Mouse (Mus musculus): ENCODE results near the gene Ccdc12.

The Ccdc12 gene

DNA sequence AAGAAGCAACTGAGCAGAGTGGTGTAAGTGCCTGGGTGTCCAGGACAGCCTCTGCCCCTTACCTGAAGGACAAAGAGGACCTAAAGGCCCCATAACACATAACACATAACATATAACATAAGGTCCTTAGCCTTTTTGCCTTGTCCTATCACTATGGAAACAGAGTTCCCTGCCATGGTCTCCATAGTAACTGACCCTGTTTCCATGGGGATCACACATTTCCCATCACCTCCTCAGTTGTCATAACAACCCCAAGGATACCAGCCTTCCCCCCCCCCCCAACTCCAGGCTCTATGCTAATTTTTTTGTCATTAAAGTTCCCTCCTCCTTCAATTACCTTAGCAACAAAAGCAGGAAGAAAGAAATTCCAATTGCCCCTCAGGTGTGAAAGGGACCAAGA lies 6.5 kb upstream of the Ccdc12 start:
- no peak for DNase-seq

DNA sequence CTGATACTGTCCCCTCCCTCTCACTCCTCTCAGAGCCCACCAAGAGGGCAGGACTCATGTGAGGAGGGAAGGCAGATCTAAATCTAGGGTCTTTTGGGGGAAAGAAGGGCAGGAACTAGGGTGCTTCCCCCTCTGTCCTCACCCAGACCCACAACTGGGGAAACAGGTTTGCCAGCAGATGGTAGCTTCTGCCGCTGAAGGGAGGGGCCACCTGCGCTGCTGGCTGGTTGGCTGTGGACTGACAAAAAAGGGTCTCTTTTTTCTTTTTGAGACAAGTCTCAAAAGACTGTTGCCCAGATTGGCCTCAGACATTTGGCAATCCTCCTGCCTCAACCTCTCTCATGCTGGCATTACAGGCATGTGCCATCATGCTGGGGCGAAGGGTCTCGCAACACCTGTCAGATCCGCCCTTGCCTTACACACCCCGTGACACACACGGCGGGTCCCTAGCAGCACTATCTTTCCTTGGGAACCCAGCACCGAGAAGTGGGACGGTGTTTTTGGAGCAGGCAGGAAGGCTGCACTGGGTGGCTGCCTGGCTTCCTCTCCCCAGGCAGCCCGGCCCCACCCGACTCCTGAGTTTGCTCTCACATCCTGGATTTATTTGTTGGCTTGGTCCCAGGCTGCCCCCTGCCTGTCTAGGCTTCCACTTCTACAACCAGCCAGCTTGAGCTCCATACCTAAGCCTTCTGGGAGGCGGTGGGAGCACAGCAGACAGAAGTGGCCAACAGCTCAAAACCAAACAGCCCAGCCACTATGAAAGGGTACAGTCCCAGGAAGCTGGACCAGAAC lies 4.2 kb upstream of the Ccdc12 start:
- DNase-seq: peak; percentile 81

DNA sequence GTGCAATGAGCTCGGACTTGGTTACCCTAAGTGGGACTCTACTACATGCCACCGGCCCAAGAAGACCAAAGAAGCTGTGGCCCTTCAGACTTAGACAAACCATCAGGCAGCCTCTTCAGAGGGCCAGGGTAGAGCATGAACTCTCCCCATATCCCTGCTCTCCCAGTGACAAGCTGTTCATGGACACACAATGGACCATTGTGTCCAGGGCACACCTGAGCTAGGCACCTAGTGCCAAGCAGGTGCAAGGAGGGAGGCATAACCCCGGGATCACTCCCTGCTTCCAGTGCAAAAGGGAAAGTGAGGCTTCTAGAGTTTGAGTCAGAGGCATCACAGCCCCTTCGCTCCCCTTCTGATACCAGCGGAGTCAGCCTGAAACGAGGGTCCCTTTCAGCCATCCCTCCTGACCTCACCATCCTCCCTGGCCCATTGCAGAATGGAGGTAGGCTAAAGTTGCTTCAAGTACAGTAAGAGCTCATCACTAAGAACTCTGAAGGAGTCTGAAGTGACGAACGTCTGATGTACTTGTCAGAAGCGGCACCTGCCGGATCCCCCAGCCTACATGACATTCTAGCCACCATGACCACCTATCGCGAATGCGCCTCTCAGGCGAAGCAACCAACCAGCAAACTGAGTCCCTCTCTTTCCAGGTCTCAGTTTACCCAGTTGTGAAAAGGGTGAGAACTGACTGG lies 3.2 kb upstream of the Ccdc12 start:
- no peak for DNase-seq

DNA sequence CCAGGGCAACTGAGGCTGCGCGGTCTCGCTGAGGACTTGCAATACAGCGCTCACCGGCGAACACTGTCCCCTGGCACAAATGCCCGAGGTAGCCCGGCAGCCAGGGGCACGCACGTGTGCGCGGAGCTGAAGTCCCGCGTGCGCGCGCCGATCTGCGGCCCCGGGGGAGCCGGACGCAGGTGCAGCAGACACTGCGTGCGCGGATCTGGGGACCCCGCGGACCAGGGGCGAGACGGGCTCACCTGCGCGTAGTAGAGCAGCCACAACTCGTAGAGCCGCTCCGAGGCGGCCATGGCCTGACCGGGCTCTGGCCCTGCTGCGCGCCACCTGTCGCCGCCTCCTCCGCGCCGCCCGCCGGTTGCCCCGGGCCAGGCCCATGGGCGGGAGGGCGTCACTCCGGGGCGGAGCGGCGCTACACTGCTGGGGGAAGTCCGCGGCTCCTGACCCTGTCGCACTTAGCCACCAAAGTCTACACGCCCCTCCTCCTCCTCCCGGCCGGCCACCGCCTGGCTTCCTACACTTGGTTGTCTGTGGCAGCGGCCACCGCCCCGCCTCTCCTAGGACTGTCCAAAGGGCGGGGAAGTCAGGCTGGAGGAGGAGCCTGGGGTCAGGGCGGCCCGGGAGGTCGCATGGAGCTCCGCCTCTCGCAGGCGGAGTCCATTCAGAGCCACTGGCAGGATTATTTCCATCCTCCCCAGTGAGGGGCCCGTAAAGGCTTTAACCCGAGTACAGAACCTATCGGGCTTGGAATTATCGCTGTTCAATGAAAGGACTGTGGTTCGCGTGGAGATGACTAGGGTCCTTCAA lies 2.4 kb upstream of the Ccdc12 start, which contains the start of gene Nbeal2:
Nbeal2 (minus strand) TSS at position 507 of the 807 bp plus-strand sequence.
- peak; percentile 97 for DNase-seq

DNA sequence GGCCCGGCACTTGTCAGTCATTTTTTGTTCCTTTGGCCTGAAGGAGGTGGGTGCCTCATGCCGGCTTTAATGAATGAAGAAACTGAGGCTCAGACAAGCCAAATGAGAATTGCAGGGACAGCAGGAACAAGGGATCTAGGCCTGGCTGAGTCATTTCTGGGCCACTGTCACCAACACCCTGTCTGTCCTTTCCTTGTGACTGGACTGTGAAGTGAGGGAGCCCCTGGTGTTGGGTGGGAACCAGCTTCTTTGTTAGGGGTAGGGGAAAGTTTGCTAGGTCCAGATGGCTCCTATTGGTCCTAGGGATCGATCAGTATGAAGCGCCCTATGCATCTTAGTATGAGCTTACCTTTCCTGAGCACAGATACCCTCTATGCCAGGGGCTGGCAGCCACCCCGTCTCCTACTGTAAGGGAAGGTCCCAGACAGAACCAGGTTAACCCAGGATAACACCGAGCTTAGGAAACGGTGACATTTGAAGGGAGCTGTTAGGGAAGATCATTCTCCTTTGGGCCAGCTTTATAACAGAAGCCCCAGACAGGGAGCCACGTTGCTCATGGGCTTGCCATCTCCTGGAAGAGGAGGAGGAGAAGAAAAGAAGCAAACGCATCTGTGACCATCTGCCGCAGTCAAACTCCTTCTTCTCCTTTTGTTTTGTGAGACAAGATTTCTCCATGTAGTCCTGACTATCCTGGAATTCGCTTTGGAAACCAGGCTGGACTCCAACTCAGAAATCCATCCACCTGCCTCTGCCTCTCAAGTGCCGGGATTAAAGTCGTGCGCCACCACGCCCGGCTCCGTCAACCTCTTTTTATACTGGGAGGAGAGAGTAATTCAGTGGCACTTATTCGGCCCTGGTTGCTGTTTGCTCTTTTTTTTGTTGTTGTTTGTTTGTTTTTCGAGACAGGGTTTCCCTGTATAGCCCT lies 1.3 kb upstream of the Ccdc12 start:
- no peak for DNase-seq

DNA sequence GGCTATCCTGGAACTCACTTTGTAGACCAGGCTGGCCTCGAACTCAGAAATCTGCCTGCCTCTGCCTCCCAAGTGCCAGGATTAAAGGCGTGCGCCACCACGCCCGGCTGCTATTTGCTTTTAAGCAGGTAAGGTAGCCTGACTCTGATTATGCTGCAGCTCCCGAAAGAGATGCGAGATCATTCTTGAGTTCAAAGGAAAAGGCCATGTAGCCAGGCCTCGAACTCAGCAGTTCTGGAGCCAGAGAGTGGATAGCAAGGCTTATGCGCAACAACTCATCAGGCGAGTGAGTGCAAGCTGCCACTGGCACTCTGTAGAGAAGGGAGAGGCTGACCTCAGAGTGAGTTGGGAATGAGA lies 674 bp upstream of the Ccdc12 start:
- no peak for DNase-seq

DNA sequence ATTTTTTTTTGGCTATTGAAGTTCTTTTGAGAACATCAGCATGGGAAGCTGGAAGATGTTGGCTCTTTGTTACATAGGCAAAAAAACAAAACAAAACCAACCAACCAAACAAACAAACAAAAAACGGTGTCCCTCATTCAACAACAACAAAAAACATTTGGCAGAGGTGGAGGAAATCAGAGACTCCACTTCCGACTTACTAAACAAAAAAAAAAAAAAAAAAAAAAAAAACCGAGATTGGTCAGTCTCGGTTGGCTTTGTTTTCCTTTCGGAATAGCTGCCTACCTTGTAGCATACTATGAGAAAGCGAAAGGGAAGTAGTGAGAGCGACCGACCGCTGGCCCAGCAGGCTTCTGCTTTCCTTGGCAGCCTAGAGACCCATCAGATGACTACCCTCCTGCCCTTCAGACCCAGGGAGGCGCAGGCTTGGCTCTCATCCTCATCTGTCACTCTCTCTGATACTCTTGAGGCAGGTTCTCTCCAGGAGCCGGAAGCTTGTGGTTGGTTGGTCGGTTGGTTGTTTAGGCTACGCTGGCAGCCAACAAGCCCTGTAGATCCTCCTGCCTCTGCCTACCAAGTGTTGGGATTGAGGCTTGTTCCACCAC lies 1.3 kb downstream of the Ccdc12 start:
- DNase-seq: peak; percentile 76

DNA sequence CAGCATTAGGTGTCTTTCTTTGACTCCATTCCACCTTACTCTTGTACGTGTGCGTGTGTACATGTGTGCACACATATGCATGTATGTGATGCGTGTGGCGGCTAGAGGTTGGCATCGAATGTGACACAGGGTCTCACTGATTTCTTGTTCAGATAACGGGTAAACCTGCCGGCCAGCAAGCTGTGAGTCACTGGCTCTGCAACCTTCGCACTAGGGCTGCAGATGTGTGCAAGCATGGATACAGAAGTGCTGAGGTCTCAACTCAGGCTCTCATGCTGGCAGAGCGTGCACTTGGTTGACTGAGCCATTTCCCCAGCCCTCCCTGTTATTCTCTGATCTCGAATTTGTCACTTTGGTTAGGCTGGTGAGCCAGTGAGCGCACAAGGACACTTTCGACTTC lies 3.2 kb downstream of the Ccdc12 start:
- DNase-seq: no peak

DNA sequence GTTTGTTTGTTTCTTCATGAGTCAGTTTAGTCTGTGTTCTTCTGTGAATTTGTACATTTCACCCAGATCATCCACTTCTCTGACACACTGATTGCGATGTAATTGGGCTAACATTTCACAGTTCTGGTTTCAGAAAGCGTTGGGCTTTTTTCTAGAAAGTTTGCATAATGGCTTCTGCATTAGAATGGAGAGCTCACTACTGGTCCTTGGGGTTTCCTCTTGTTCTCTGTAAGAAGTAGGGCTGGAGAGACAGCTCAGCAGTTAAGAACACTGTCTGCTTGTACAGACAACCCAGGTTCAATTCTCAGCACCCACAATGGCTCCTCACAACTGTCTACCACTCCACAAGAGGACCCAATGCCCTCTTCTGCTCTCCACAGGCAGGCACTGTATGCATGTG lies 3.9 kb downstream of the Ccdc12 start:
- DNase-seq: no peak

DNA sequence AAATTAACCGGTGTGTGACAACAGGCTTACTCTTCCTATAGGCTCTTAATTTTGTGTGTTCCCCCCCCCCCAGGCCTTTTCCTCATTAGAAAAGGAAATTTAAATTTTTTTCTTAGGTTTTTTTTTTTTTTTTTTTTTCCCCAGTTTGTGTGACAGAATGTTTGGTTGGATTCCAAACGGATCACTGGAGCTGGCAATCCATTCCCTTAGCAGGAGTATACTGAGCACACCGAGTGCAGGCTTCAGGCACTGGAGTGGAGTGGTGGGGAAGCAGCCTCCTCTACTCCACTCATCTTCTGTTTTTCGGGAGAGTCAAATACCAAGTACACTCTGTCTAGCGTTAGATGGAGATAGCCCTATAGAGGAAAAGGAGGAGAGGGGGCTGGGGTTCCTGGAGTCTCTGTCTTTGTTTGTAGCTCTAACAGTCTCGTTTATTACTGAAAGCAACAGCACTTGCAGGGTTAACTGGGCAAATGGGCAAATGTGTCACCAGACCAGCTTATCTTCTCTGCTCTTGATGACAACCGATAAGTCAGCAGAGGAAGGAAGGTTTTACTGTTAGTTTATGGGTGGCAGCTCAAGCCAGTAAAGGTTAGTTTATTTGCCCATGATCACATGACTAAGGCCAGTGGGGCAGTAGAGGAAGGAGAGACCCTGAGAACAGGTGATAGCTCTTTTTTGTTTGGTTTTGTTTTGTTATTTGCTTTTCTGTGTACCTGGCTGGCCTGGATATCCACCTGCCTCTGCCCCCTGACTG lies 4.7 kb downstream of the Ccdc12 start:
- DNase-seq: no peak

DNA sequence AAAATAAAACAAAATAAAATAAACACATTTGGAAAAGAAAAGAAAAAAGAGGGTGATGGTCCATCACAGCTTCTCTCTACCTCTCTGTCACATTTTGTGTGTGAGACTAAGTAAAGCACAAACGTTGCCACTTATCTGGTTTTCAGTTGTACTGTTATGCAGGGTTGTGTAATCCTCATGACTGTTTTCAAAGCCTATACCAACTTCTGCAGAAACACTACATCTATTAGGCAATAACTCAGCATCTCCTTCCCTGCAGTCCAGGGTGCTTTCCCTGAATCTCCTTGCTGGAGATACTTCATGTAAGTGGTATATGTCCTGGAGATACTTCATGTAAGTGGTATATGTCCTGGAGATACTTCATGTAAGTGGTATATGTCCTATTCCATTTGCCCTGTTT lies 6.5 kb downstream of the Ccdc12 start:
- DNase-seq: no peak

DNA sequence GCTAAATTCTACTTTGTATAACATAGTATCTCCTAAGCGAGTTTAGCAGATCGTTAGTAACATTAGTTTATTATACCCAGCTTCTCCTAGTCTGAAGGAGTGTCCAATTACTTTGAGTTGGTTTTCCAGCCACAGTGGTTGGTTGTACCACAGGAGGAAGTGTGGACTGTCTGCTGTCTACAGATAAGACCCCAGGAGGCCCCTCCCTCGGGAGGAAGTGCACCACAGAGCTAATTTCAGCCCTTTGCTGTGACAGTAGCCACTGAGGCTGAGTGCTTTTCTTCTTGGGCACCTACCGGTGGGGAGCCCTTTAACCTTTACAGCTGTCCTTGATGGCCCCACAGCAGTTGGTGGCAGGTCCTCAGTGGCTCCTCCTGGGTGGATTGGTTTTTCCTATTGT lies 9.6 kb downstream of the Ccdc12 start:
- DNase-seq: peak; percentile 53

DNA sequence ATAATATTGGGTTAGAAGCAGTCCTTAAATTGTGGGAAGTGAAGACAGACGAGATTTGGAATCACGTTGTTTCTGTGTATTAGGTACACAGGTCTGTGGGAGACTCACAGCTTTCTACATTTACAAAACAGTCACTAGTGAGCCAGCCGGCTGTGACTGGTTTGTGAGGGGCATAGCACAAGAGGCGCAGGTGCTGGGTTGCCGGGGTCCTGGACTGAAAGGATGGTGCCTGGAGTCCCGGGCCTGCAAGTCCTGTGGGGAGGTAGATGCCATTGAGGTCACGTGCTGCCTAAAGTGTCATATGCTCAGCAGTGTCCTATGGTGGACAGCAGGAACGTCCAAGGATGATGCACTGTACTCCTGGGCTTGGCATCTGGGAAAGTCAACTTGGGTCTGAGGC lies 10.1 kb downstream of the Ccdc12 start:
- no peak for DNase-seq

DNA sequence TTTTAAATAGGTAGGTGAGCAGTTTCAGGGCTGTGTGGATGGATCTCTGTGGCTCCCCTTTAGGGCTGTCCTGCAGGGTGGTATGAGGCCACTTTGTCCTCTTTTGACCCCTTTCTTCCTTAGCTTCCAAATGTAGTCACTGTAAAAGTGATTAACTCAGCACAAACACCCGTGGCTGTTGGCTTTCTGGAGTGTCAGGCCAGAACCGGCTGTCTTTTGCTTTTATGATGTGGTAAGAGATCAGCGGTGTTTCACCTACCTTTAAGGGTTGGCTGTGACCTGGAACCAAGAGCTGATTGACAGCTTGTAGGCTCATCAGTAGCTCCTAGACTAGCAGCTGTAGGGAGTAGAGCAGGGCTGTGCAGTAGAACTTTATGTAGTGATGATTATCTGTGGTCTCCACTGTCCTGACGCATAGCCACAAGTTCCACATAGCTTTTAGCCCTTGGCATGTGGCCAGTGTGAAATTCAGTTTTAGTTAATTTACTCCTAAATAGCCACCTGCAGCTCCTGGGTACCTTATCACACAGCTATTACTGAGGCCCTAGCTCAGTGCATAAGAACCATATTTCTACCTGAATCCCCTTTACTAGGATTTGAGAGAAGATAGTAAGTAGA lies 11.0 kb downstream of the Ccdc12 start:
- no peak for DNase-seq

DNA sequence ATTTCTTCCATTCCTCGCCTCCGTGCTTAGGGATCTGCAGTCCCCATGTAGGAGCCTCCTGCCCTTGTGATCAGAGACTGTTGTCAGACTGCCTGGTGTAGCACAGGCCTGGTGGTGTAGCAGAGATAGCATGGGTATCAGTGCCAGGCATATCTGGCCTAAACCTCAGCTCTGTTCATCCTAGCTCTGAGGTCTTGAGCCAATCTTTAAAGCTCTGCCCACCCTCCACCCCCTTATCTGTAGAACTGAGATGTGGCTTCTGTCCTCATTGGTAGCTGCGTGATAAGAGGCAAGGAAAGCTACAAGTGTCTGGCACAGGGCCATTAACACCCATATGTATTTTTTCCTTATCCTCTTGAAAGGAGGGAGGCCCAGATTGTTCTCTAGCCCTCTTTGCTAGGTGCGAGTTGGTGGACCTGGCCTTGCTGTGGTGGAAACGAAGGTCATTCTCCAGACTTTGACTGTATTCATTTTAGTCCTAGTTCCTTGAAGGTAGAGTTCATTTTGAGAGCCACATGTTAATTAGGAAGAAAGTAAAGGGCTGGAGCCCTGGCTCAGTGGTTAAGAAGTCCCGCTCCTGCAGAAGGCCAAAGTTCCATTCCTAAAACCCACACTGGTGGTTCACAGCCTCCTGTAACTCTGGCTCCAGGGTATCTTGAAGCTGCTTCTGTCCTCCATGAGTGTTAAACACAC lies 12.4 kb downstream of the Ccdc12 start:
- DNase-seq: no peak

DNA sequence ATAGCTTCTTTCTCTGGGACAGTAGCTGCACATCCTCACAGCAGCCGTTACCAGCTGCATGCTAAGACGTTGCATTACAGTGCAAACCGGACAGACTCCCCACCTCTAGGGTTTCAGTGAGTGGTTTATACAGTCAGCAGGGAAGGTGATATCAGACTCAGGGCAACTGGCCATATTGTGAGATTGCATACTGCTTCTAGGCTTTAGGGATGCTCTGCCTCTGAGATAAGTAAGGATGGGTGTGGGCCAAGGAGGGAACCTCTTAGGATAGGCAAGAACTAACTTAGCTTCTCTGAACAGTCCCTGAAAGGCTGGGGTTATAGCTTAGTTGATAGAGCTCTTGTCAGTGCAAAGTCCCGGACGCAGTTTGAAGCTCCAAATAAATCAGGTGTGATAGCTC lies 13.5 kb downstream of the Ccdc12 start:
- no peak for DNase-seq

DNA sequence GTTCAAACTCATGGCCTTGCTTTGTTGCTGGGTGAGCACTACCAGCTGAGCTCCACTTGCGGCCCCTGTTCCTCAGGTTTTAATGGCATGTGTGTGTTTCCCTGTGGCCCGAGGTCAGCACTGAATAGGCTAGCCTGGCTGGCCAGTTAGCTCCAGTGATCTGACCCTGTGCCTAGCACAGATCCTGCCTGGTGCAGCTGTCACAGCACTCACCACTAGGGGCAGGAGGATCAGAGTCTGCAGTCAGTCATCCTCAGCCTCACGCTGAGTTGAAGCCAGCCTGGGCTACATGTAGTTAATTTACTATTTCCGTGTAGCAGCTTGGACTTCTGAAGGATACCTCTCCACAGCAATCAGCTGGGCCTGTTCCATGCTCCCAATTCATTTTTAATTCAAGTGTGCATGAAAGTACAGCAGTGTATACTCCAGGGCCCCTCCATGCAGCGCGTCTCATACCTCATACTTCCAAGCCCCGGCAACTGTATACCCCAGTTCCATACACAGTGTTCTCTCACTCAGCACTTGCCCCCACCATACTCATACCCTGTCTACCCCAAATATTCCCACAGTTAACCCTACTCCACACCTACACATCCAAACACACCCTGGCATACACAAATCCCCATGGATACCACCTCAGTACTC lies 16.3 kb downstream of the Ccdc12 start:
- peak; percentile 62 for DNase-seq

DNA sequence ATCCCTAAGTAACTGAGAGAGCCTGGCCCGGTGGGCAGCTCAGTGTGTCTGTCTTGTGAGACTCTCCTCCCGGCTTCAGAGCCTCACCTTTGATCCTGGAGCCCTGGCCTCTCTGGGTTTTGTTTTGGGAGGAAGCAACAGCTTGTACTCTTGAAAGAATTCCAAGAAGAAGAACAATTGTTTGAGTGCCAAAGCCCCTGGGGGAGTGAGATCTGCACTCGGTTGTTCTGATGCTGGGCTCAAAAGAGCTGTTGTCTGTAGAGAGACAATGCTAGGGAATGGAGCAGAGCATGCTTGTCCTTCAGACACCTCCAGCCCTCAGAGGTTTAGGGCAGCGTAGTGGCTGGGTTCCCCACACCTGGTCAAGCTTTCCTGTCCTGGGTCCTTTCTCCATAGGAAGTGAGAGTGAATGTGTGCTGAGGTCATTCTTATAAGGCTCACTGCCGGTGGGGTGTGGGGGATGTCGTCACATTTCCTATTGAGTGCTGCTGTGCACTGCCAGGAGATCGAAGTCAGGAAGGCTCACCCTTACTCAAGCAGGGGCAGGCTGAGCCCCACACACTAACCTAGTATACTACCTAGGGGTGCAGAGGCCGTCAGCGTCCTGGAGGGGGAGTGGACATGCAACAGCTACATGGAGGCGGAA lies 16.9 kb downstream of the Ccdc12 start:
- no peak for DNase-seq

DNA sequence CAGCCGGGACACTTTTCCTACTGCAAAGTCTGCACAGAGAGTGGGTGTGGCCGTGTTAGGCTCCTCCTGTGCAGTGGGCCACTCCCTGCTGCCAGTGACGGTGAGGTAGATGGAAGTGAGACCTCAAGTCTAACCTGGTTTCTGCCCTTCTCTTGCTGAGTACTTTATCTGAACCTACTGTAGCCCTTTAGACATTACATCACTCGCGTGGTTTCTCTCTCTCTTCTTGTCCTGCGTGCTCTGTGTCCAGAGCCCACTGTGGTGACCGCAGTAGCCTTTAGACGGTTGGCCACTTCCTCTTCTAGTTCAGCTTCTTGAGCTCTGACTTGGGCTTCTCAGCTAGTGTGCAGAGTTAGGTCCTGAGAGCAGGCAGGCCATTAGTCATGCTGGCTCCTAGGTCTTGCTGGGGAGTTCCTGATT lies 20.2 kb downstream of the Ccdc12 start:
- DNase-seq: no peak
